Mouse (Mus musculus) cerebellum, adult 11 months (tissue): Measurements from ENCODE around the gene Tmem218.
A peak's percentile ranks its signal among the peaks of the same experiment; 100 is the strongest.

Source experiments
- DNase-seq: peaks from one replicate; pipeline ENCODE4 v3.0.0; 2022

Tmem218 gene

DNA sequence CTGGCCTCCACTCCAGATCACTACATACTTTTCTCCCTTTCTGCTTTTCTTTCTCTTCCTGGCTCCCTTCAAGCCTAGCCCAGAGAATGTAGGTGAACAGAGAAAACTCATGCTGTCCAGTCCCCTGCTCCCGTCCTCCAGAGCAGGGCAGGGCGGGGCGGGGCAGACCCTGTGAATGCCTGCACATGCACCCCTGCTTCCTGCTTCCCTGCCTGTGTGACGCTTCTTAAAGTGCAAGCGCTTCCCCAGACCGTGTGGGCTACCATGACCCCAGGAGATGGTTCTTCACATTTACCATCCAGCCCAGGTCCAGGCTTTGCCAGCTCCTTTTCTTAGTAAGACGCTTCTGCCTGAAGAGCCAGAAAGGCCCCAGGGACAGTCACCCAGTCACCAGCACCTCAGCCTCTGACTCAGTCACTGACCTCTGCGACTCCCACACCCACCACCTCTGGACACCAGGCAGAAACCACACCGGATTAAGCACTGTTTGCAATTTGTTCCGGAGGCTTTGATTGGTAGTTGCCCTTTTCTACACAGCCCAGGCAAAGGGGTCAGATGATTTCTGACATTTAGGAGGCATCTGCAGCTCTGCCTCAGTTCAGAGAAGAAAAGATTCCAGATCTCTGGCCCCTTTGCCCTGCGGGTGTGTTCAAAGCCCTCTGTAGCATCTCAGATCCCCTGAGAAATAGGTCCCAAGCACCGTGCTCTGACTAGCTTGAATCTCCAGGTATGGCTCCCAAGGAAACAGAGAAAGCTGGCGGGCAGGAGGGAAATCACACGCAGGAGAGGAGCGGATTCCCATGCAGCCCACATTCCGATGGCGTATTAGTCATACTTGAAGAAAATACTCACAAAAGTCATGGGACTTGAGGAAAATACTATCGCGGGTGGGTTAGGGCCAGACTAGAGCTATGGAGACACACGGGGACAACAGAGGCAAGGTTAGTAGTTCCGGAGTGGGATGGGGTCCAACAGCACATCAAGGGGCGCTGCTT, 24.5 kb downstream of the Tmem218 start:
- DNase-seq: no peak

GRCm38 (mm10) chr9:37235951-37236737, 28.1 kb downstream of the Tmem218 start:
- DNase-seq: no peak

- no peak for DNase-seq
Observed at GRCm38 (mm10) chr9:37242764-37243163, 34.7 kb downstream of the Tmem218 start.

DNA sequence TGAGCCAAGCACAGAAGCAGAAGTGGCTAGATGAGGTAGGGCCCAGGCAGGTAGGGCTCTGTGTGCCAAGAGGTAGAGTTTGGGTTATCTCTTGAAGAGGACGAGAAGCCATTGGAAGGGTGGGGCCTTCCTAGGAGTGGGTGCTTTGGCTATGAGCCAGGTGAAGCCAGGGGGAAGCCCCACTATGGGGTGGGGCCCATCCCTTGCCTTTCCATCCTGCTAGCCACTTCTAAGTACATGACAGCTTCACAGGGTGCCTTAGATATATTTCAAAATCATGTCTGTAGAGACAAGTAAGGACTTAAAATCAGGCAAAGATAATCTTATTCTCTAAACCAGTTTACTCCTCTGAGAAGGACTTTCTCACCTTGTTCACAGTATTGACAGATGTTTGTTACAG, 36.6 kb downstream of the Tmem218 start:
- DNase-seq: no peak

DNA sequence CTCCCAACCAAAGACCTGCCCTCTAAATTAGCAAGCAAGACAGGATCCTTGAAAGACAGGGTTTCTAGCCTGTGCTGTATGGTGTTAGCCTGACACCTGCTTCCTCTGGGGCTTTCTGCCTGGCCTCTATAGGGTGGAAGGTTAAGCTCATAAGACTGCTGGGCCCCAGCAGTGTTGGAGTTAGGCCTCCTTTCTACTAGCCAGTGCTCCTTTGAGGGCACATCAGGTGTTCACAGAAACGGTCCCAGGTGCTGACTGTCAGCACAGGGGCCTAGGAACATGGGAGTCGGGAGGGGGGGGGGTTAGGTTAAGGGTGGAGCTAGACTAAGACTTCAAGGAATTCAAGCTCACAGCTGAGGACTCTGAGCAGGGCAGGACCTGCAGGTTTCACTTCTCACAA, 37.4 kb downstream of the Tmem218 start:
- no peak for DNase-seq

DNA sequence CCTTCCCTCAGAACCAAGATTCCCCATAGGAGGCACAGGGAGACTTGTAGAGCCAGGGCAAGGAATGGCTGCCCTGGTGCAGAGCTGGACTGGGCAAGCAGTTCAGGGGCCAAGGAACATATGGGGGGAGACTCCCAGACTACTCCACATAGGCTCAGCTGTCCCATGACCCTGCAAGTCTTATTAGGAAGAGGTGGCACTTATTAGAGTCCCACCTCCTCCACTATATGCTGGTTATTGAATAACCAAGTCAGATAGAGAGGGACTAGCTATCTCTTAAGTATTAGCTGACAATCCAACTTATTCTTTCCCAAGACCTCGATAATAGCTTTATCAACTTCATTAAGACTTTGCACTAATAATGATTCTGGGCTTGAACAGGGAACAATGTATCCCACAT, 37.8 kb downstream of the Tmem218 start:
- no peak for DNase-seq

DNA sequence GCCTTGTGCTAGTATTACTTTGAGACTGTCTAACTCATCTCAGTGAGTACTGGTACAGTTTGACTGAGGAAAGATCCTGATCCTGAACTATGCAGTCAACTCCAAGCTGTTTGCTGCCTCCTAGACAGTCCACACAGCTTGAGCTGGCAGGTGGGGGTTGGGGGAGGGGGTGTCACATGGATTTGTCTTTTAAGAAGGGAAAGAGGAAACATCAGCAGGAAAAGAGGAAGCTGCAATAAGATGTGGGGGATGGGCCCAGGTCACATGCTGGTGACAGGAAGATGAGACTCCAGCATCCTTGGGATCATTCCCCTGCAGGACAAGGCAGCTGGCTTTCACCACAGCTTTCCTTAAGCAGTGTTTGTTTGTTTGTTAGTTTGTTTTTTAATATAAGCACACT, 39.4 kb downstream of the Tmem218 start:
- DNase-seq: no peak

GRCm38 (mm10) chr9:37248381-37248906, 40.4 kb downstream of the Tmem218 start:
- DNase-seq: no peak

GRCm38 (mm10) chr9:37249976-37250375, 42.0 kb downstream of the Tmem218 start:
- no peak for DNase-seq

DNA sequence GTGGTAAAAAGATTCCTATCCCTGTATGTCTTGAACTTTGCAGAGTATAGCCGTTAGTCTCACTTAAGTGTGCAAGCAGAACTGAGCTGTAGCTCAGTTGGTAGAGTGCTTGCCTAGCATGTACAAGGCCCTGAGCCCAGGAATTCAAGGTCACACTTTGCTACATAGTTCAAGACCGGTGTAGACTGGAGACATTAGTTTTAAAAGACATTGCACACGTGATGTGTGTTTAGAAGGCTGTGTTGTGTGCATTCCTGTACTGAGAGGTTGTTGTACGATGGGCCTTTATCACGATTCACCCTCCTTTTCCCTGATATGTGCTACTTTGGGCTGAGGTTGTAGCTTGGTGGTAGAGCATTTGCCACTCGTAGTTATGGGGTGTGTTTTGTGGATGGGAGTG, 42.6 kb downstream of the Tmem218 start:
- DNase-seq: no peak

- no peak for DNase-seq
Observed at GRCm38 (mm10) chr9:37254531-37255110, 46.6 kb downstream of the Tmem218 start.

DNA sequence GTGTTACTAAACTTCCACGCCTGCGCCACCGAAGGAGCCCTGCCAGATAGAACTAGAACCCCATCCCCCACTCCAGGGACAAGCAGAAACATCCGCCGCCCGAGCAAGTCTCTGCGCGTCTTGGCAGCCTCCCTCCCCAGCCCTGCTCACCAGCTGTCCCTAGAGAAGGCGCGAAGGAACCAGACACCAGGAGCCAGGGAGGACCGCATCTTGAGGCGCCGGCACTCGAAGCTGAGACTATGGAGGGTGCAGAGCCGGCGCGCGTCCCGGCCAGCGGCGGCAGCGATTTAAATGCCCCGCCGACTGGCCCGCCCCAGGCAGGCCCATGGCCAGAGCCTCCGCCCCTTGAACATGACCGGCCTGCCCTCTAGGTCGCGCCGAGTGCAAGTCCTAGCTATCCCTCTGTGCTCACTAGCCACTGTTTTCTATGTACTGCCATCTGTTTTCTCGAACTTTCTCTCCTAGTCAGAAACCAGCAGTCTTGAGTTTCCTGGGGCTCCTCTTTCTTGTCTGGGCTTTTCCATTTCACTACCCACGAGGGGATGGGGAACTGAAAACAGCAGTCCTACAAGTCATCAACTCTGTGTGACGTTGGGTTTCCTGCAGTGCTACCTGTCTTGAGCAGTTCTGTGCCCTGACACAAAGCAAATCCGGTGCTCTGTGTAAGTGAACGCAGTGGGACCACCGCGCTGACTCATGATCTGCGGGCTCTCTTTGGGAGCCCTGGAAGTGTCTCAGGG, 47.3 kb downstream of the Tmem218 start, which contains the start of gene Slc37a2:
Gene Slc37a2 (minus strand): TSS at position 590 of the 740 bp plus-strand sequence.
- DNase-seq: peak; percentile 13

DNA sequence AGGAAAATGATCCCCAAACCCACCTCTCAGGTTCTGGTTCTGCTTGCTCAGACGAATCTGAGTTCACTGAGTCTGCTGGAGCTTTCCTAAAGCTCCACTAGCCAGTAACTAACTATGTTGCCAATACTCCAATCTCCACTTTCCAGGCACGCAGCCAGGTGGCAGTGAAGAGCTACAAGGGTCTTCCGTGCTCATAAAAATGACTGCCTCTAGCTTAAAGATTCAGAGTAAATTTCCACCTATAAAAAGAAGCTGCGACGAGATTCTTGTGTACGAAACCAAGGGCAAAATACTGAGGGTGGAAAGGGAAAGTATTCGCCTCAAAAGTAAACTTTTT, 47.8 kb downstream of the Tmem218 start:
- no peak for DNase-seq

- no peak for DNase-seq
Observed at GRCm38 (mm10) chr9:37266622-37267021, 58.6 kb downstream of the Tmem218 start.
